Mouse (Mus musculus) adrenal gland, postnatal 10 days (tissue): ENCODE measurements around the gene Mpg. TPM values are rescaled to one million over a fixed set of nuclear protein-coding genes. Genes with fewer than 3 reads are reported as not detected.

ENCODE experiments used
- DNase-seq: peaks from one replicate; pipeline ENCODE4 v3.0.0; 2021; ENCODE audit warnings: mixed read lengths
- total RNA-seq, 2 experiments: library from RNA; stranded (reverse); gene quantifications; 2 replicates each; pipeline ENCODE4 v1.2.3; 2021

Gene Mpg
- total RNA-seq, 2 experiments from 2014 or later: 21.0 to 22.3 TPM

DNA sequence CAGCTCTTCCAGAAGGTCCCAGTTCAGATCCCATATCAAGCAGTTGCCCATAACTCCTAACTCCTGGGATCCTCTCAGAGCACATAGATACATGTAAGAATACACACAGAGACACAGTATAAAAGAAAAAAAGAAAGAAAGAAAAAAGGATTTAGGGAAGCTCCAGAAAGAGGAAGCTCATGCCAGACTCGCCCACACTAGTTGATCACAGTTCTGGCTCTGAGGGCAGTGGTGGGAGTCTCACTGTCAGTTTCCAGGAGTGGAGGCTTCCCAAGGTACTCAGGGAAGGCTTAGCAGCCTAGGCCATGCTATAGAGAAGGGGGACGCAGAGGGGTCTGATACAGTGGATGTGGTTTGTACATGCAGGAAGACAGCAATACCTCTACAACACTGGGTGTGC is 4.8 kb downstream of the Mpg start:
- DNase-seq: no peak

DNA sequence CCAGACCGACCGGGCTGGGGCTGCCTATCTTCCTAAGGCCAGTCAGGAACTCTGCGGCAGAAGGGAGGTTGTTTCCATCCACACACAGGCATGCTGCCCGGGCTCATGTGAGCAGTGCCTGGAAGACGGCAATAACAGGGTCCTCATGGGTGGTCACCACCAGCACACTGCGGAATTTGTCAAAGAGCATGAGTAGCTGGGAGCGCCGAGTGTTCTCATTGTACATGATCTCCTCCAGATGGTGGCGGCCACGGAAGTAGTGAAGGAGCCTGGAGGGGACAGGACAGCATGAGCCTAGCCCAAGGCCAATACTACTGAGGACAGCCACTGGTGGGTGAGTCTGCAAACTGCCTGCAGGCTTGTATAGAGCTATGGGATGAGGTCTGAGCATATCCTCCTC is 6.5 kb downstream of the Mpg start:
- no peak for DNase-seq

DNA sequence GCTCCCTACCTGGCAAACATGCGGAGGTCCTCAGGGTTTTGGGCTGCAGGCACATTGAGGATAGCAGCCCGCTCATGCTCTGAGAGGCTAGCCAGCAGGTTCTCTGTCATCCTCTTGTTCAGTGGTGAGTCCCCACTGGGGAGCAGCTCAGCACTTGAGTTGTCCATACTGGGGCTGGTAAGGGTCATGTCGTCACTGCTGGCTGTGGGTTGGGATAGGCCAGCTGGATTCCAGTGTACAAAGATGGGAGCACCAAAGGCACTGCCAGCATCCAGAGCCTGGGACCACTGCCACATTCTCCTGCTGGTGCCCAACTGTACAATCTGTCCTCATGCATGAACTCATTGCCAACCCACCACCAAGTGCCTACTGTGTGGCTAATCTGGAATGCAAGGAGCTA is 7.6 kb downstream of the Mpg start:
- no peak for DNase-seq

DNA sequence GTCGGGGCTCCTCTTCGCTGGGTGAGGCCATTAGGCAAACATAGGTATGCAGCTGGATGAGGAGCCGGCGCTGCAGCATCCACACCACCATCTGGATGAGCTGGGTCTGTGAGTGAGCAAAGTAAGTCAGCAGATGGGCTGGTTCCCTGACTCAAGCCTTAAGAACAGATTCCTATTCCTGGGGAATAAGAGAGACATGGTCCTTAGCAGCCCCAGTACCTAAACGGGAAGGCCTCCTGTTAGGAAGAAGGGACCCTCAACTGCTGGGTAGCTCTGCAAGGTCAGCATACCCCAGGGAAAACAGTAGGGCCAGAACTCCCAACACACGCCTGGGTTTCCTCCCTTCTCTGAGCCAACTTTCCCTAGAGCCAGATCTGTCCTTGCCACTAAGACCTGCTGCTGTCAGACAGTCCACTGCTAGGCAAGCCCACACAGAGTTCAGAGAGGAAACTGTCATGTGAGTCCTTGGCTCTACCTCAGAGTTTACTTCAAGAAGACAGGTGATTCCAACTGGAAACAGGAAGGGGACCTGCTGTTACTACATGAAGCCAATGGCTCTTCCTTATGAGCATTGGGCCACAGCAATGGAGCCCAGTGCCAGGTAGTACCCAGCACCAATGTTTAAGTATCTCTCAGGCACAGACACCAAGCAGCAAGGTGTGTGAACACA is 8.6 kb downstream of the Mpg start:
- no peak for DNase-seq

DNA sequence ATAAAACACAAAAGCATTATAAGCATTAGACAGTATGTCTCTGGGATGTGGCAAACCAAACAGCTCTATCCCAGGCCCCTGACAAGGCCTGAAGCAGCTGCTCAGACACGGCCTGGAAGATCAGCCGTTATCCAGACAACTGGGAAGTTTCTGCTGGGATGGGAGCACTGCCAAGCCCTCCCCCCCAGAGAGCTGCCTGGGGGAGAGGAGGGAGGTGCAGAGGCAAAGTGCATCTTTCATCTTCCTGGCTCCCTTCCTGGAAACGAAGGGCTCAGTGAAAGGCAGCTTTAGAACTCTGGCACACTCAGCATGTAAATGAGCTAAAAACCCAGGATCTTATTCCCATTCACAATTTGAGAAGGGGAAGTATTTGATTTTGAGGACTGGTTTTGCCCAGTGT is 9.3 kb downstream of the Mpg start:
- peak; percentile 85 for DNase-seq

DNA sequence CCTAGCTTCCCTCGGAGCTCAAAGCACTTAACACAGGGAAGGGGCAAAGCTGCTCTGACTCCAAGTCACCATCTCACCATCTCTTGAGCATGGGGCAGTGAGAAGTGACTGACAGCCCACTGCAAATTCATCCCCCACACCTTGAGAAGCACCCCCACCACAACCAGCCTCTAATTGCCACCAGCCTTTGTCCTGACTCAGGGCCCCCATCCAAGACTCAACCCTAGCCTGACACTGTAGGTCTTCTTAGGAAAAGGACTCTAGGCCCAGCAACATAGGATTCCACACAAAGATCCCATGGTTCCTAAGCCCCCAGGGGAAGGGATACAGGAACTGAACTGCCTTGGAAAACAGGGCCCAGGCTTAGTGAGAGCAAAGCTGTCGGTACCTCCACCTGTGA is 9.8 kb downstream of the Mpg start:
- no peak for DNase-seq

DNA sequence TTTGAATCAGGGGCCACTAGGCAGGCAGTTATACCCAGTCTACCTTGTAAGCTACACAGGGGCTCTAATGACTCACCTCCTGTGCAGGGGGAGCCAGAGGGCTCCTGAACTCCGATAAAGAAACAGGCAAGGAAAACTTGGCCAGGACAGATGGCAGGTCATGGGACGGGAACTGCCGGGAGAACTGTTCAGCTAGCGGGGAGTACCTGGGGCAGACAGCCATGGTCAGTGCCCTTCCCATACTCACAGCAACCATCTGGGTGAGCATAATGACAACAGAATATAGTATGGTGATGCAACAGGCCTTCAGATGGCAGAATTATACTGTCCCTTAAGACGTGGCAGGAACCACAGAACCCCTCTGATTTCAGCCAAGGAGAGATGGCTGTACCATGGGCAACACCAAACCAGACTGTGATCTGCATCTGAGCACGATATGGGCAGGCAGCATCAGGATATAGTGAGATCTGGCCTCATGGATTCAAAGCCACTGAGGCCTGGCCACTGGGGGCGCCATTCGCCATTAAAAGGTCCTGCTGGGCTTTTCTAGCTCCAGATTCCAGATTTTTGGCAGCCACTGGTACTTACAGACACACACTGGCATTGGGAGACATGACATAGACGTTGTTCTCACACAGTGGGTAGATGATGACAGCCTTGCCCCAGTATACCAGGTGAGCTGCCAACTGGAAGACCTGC is 10.6 kb downstream of the Mpg start:
- peak; percentile 79 for DNase-seq

DNA sequence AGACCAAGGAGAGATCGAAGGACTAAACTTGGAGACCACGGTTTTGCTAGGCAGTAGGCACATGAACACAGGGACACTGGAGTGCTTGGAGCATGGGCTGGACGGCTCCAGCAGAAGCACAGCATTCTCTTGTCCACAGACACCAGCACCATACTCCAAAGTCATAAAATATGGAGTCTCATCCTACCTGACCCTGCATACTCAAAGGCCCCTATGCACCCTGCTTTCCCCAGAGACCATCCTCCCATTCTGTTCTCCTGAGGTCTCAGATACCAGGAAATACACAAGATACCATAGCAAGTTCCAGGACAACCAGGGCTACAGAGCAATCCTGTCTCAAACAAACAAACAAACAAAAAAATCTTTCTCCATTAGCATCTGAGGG is 11.1 kb downstream of the Mpg start:
- no peak for DNase-seq

DNA sequence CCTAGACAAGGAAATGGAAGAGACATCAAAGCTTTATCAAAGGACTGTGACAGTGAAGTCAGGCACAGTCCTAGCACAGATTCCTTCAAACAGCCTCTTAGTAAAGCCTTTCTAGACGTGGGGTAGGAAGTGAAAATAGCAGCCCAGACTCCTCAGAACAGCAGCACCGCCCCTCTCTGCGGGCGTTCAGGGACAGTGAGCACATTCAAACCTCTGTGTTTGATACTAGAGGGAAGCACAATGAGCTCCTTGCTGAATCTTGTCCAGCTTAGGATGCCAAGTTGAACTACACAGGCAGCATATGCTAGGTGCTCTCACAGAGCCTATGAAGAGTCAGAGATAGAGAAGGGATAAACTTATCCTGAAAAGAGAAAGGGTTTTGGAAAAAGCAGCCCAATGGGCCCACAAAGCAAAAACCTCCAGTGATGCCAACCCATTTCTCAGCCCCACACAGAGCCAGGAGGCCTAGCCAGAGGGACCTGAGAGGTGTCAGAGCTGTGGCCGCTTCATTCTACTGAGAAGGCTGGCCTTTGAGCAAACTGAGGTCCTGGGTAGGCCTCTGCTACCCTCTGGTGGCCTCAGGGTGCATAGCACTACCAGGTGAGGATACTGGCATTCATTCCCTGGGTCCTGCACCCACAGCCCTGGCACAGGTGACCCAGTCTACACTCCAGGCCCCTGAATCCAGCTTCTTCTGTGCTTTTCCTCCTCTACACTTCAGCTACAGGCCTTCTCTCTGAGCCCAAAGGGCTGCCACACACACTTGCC is 12.0 kb downstream of the Mpg start:
- peak; percentile 81 for DNase-seq

DNA sequence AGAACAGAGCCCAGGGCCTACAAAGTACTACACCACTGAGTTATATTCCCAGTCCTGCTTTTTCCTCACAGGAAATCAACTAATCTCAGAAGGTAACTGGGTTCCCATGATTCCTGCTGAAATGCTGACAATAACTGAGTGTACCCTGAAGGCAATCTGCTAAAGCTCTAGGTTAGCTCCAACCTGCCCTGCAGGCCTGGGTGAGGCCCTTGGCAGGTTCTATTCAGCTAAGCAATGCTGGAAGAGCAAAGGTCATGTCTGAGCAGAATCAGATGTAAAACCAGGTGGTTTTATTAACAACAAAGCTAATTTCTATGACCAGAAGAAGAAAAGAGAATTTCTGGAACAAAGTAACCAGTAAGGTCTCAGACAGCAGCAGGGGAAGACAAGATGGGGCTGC is 15.1 kb downstream of the Mpg start:
- DNase-seq: no peak

DNA sequence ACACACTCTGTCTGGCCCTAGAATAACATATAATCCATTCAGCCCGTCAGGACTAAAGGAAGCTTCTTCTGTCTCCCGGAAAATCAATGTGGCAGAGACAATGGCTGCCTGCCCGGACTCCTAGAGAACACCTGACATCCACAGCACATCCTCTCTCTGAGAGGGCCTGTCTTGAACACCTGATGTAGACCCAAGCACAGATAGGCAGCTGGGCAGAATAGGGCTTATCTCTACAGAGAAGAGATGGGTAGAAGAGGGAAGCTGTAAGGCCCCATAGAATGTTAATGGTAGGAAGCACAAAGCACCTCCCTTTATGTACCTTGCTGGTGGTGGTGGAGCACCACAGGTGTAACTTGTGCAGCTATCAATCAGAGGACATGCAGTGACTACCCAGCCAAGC is 15.9 kb downstream of the Mpg start:
- no peak for DNase-seq

DNA sequence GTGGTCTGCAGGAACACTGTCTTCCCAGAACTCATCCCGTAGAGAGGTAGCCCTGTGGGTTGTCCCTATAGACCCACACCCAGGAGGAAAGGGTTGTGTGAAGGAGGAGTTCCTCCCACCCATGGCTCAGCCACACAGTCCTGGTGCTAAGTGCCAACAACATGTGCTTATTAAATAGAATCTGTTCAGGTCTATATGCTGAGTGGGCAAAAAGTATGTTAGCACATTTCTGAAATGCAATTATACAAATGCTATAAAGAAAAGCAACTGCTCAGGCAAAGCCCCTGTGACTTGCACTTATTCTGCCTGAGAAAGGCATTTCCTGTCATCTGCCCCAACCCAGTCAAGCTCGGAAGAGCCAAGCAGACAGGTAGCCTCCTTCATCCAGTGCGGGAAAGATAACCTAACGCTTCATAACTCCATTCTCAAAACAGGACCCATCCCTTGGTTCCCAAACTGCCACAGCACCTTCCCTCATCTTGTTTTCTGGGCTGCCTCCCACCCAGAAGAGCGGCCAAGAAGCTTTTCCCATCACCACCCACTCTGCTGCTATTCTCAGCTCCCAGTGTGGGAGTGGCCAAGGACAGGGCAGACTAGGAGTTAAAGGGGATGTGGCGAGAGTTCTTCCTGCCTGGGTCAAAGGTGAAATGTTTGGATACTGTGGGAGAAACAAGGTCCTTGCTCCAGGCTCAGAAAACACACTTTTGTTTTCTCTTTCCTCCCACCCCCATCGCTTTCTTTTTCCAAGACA is 17.1 kb downstream of the Mpg start:
- DNase-seq: no peak

DNA sequence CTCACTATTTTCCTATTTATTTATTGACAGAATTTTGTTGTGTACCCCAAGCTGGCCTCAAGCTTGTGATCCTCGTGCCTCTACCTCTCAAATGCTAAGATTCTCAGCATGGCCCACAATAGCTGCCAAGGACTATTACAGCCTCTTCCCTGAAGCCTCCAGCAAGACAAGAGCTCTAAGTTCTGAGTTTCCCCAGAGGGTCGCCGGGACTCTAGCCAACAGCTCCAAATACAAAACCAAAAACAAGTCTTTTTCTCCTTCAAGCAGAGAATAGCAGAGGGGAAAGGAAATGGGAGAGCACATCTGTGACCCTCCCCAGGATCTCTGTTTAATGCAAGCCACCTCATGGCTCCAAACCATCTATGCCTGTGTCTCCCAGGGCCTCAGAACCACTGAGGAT is 17.8 kb downstream of the Mpg start:
- DNase-seq: no peak

DNA sequence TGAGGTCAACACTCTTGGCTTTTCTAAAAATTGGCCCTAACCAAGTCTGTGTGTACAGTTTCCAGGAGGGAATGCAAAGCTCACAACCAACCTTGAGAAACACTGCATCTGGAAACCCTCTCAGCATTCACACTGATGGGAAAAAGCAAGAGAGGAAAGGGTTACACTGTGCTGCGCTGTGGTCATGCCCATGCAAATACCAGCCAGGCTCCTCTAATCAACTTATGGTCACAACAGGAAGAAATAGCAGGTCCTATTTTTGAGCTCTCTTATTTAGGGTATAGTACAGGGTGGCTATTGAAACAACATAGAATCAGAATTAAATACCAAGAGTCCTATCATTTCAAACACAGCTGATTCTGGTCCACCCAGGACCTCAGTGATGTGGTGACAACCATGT is 18.3 kb downstream of the Mpg start:
- no peak for DNase-seq

DNA sequence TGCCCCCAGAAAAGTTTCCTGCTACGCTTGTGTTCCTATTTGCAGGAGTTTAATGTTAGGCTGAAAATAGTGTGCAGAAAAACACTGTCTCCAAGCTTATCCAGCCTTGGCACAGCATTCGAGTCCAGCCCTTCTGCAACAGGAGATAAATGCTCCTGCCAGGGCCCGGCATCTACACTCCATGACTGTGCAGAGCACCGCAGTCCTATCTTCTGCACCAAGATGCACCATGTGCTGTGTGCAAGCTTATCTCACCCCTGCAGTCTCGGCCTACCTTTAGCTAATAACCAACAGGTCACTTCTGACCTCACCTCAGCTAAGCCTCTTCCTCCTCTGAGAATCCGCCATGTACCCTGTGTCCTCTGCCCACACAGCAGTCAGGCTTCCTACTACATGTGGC is 19.3 kb downstream of the Mpg start:
- DNase-seq: no peak

DNA sequence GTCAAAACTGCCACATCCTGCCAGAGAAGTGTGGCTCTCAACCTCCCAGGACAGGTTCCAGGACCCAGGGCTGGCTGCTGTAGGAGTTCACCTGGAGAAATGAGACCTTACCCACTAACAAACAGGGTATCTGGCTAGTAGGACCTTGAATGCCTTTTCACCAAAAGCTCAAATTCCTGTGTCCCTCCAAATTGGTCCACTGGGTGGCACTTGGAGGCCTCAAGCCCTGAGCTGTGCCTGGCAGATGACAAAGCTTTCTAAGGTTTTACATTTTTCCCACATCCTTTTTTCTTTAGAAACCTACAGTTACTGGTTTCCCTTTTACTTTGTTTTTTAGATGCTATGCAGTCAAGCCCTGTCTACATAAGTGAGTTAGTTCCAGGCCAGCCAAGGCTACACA is 20.8 kb downstream of the Mpg start:
- no peak for DNase-seq

DNA sequence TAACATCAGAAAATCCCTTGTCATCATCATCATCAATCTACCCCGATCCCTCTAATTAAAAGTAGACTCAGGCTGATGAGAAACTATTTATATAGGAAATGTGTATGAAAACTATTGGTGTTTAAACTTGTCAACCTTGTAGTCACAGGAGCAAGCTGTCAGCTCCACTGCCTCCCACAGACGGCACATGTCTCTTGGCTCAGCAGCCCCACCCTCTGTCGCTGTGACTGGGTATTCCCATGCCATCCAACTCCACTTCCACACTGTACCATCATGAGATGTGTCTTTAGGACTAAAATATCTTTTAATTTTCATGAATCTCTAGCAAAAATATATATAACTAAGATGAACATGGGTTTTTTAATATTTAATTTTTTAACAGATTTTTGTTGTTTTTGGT is 22.0 kb downstream of the Mpg start:
- DNase-seq: no peak

DNA sequence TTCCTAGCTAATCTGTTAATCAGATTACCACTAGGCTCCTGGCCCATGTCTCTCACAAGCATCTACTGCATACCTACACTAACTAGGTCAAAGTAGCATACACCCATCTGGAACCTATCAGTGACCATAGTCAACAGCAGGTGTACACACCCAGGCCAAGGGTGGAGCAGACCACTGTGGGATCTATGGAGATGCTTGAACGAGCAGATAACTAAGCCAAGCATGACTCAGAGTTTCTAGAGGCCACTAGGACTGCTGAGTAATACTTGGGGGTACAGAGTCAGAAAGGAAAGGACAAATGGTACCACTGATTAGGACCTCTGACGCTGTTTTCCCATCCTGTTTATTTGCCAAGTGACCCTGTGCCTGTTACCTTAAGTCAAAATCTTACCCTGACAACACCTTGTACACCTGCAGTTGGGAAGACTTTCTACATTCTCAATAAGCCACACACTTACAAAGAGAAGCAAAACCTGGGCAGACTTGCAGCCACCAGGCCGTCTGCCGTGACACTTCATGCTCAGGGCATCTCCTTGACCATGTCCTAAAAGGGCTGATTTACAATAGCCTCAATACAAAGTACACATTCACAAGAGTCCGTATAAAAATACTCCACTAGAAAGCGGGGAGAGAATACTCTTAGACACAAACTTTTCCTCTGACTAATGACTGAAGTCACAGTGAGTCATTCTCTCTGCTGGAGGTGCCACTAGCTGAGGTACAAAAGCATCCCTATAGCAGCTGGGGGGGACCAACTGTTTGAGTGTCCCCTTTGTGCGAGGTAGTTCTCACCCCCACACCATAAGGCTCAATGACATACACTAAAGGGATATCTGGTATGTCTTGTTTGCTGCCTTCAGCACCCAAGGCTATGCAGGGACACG is 24.8 kb downstream of the Mpg start:
- DNase-seq: no peak

DNA sequence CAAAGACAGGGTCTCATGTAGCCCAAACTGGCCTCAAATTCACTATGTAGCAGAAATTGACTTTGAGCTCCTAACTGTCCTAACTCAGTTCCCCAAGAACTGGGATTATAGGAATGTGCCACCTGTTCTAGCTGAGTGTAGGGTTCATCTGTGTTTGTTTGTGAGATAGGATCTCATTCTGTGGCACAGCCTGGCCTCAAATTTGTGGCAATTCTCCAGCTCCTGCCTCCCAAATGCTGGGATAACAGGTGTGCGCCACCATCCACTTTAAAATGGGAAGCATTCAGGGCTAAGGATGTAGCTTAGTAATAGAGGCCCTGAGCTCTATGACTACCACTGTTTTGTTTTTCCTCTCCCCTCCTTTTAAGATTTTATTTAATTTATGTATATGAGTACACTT is 26.8 kb downstream of the Mpg start:
- no peak for DNase-seq

DNA sequence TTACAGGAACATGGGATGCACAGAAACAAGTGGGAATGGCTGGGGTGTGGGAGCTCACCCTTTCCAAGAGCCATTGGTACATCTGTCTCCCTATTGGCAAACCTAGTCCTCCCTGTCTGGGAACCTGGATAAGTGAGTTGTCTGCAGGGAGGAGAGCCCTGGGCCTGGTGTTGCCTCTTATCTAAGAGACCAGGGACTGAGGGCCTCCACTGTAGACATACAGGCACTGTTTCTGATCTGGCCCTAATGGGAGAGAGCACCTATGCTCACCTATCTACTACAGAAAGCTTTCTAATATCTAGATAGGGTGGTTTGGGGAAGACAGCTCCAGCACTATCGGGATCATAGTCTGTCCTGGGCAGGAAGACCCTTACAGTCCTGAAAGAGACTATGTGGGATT is 29.8 kb downstream of the Mpg start:
- no peak for DNase-seq

DNA sequence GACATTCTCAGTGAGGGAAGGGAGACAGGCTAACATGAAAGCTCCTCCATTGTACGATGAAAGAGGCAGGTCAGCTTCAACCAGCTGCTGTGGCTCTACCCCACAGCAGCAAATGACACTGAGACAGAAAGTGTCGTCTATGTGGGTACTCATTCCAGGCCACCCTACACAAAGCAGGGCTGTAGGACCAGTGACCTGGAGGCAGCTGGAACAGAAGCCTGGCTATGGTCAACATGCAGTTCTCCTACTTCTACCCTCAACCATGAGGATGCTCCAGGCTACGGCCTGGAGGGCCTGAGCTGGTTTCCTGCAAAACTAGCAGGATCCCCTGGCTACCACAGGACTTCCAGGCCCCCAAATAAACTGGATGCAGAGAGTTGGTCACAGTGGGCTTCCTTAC is 30.3 kb downstream of the Mpg start:
- DNase-seq: no peak
